Mouse (Mus musculus): ENCODE measurements around the gene Gtf2a2. TPM values are rescaled to one million over a fixed set of nuclear protein-coding genes. Genes with fewer than 3 reads are reported as not detected.

The Gtf2a2 gene
- polyA plus RNA-seq (2011; ENCODE audit: insufficient read depth, insufficient read length, low read depth, missing spikeins), result 111 and 122 TPM in 2 replicates

GRCm38 (mm10) chr9:70012408-70012901, at the start of gene Gtf2a2:
Gene Gtf2a2 (plus strand): TSS chr9:70012550.
- Histone ChIP-seq H3K9me3 (replicated peaks; ENCODE audit: control insufficient read depth, insufficient read depth, low read length, poor library complexity, severe bottlenecking) (no peaks in the 10 kb centered on the region), H3K36me3 (ENCODE audit: control insufficient read depth, insufficient read depth, low read length, poor library complexity, severe bottlenecking) (peaks cover 30% of the 10 kb centered on the region), H3K4me3 (ENCODE audit: low read depth, low read length) (peak within 1 kb of the TSS; percentile 87), H3K27me3 (ENCODE audit: control insufficient read depth, insufficient read depth, low read length, poor library complexity, severe bottlenecking) (no peaks in the 10 kb centered on the region), H3K9ac (ENCODE audit: low read depth, poor library complexity, severe bottlenecking) (peak within 1 kb of the TSS; percentile 94), H3K4me1 (ENCODE audit: control insufficient read depth, insufficient read depth, low read length) (no peaks in the 10 kb centered on the region), H3K27ac (ENCODE audit: insufficient read depth, low read length) (peak within 1 kb of the TSS; percentile 86)
- TF ChIP-seq CTCF (IDR thresholded peaks at IDR 0.05; ENCODE audit: low read depth, low read length) (no peak), EP300 (IDR thresholded peaks at IDR 0.05; ENCODE audit: insufficient read depth, low read depth, low read length) (0 out of 2 replicates have a peak, but pooled peaks have one; percentile 30), POLR2A (IDR thresholded peaks at IDR 0.05; ENCODE audit: insufficient read depth, low read length) (peak; percentile 15)

- H3K4me3 ChIP-seq (ENCODE audit: low read depth, low read length), result no peak overlapping the region
- TF ChIP-seq EP300 (IDR thresholded peaks at IDR 0.05; ENCODE audit: insufficient read depth, low read depth, low read length), result no peak
- no peak for TF ChIP-seq POLR2A (IDR thresholded peaks at IDR 0.05; ENCODE audit: insufficient read depth, low read length)
- no peak for TF ChIP-seq CTCF (IDR thresholded peaks at IDR 0.05; ENCODE audit: low read depth, low read length)
Observed at GRCm38 (mm10) chr9:69964370-69964769, 48.0 kb upstream of the Gtf2a2 start.

GRCm38 (mm10) chr9:69985526-69985925, 26.8 kb upstream of the Gtf2a2 start:
- H3K4me3 ChIP-seq (ENCODE audit: low read depth, low read length), result no peak overlapping the region
- no peak overlapping the region for H3K9ac ChIP-seq (ENCODE audit: low read depth, poor library complexity, severe bottlenecking)
- no peaks in the 10 kb centered on the region for H3K36me3 ChIP-seq (ENCODE audit: control insufficient read depth, insufficient read depth, low read length, poor library complexity, severe bottlenecking)
- H3K4me1 ChIP-seq (ENCODE audit: control insufficient read depth, insufficient read depth, low read length), result no peaks in the 10 kb centered on the region
- H3K27me3 ChIP-seq (ENCODE audit: control insufficient read depth, insufficient read depth, low read length, poor library complexity, severe bottlenecking), result no peaks in the 10 kb centered on the region
- no peak for TF ChIP-seq EP300 (IDR thresholded peaks at IDR 0.05; ENCODE audit: insufficient read depth, low read depth, low read length)
- no peak for TF ChIP-seq CTCF (IDR thresholded peaks at IDR 0.05; ENCODE audit: low read depth, low read length)
- TF ChIP-seq POLR2A (IDR thresholded peaks at IDR 0.05; ENCODE audit: insufficient read depth, low read length), result no peak
- H3K9me3 ChIP-seq (replicated peaks; ENCODE audit: control insufficient read depth, insufficient read depth, low read length, poor library complexity, severe bottlenecking), result no peaks in the 10 kb centered on the region
- H3K27ac ChIP-seq (ENCODE audit: insufficient read depth, low read length), result no peak overlapping the region

More at GRCm38 (mm10) chr9:69964370-69964769, 48.0 kb upstream of the Gtf2a2 start:
- H3K4me1 ChIP-seq (ENCODE audit: control insufficient read depth, insufficient read depth, low read length), result no peaks in the 10 kb centered on the region
- H3K27me3 ChIP-seq (ENCODE audit: control insufficient read depth, insufficient read depth, low read length, poor library complexity, severe bottlenecking), result no peaks in the 10 kb centered on the region
- H3K9me3 ChIP-seq (replicated peaks; ENCODE audit: control insufficient read depth, insufficient read depth, low read length, poor library complexity, severe bottlenecking), result no peaks in the 10 kb centered on the region
- no peak overlapping the region for H3K9ac ChIP-seq (ENCODE audit: low read depth, poor library complexity, severe bottlenecking)
- H3K36me3 ChIP-seq (ENCODE audit: control insufficient read depth, insufficient read depth, low read length, poor library complexity, severe bottlenecking), result no peaks in the 10 kb centered on the region
- H3K27ac ChIP-seq (ENCODE audit: insufficient read depth, low read length), result no peak overlapping the region

- Histone ChIP-seq H3K27me3 (ENCODE audit: control insufficient read depth, insufficient read depth, low read length, poor library complexity, severe bottlenecking) (no peaks in the 10 kb centered on the region), H3K9me3 (replicated peaks; ENCODE audit: control insufficient read depth, insufficient read depth, low read length, poor library complexity, severe bottlenecking) (no peaks in the 10 kb centered on the region), H3K27ac (ENCODE audit: insufficient read depth, low read length) (no peak overlapping the region), H3K4me1 (ENCODE audit: control insufficient read depth, insufficient read depth, low read length) (no peaks in the 10 kb centered on the region), H3K4me3 (ENCODE audit: low read depth, low read length) (no peak overlapping the region), H3K9ac (ENCODE audit: low read depth, poor library complexity, severe bottlenecking) (no peak overlapping the region), H3K36me3 (ENCODE audit: control insufficient read depth, insufficient read depth, low read length, poor library complexity, severe bottlenecking) (no peaks in the 10 kb centered on the region)
- no peak for TF ChIP-seq EP300 (IDR thresholded peaks at IDR 0.05; ENCODE audit: insufficient read depth, low read depth, low read length)
- TF ChIP-seq CTCF (IDR thresholded peaks at IDR 0.05; ENCODE audit: low read depth, low read length), result no peak
- no peak for TF ChIP-seq POLR2A (IDR thresholded peaks at IDR 0.05; ENCODE audit: insufficient read depth, low read length)
Observed at GRCm38 (mm10) chr9:69986063-69986462, 26.3 kb upstream of the Gtf2a2 start.

GRCm38 (mm10) chr9:69986571-69986970, 25.8 kb upstream of the Gtf2a2 start:
- TF ChIP-seq CTCF (IDR thresholded peaks at IDR 0.05; ENCODE audit: low read depth, low read length) (no peak), POLR2A (IDR thresholded peaks at IDR 0.05; ENCODE audit: insufficient read depth, low read length) (no peak), EP300 (IDR thresholded peaks at IDR 0.05; ENCODE audit: insufficient read depth, low read depth, low read length) (no peak)
- Histone ChIP-seq H3K27me3 (ENCODE audit: control insufficient read depth, insufficient read depth, low read length, poor library complexity, severe bottlenecking) (no peaks in the 10 kb centered on the region), H3K9ac (ENCODE audit: low read depth, poor library complexity, severe bottlenecking) (no peak overlapping the region)

GRCm38 (mm10) chr9:69987579-69987978, 24.8 kb upstream of the Gtf2a2 start:
- no peak overlapping the region for H3K27ac ChIP-seq (ENCODE audit: insufficient read depth, low read length)

More at GRCm38 (mm10) chr9:69986571-69986970, 25.8 kb upstream of the Gtf2a2 start:
- Histone ChIP-seq H3K4me1 (ENCODE audit: control insufficient read depth, insufficient read depth, low read length) (no peaks in the 10 kb centered on the region), H3K27ac (ENCODE audit: insufficient read depth, low read length) (no peak overlapping the region), H3K4me3 (ENCODE audit: low read depth, low read length) (no peak overlapping the region), H3K36me3 (ENCODE audit: control insufficient read depth, insufficient read depth, low read length, poor library complexity, severe bottlenecking) (no peaks in the 10 kb centered on the region), H3K9me3 (replicated peaks; ENCODE audit: control insufficient read depth, insufficient read depth, low read length, poor library complexity, severe bottlenecking) (no peaks in the 10 kb centered on the region)

More at GRCm38 (mm10) chr9:69987579-69987978, 24.8 kb upstream of the Gtf2a2 start:
- no peak for TF ChIP-seq EP300 (IDR thresholded peaks at IDR 0.05; ENCODE audit: insufficient read depth, low read depth, low read length)
- no peak for TF ChIP-seq POLR2A (IDR thresholded peaks at IDR 0.05; ENCODE audit: insufficient read depth, low read length)
- no peak for TF ChIP-seq CTCF (IDR thresholded peaks at IDR 0.05; ENCODE audit: low read depth, low read length)
- Histone ChIP-seq H3K9me3 (replicated peaks; ENCODE audit: control insufficient read depth, insufficient read depth, low read length, poor library complexity, severe bottlenecking) (no peaks in the 10 kb centered on the region), H3K27me3 (ENCODE audit: control insufficient read depth, insufficient read depth, low read length, poor library complexity, severe bottlenecking) (no peaks in the 10 kb centered on the region), H3K9ac (ENCODE audit: low read depth, poor library complexity, severe bottlenecking) (no peak overlapping the region), H3K36me3 (ENCODE audit: control insufficient read depth, insufficient read depth, low read length, poor library complexity, severe bottlenecking) (0 out of 2 replicates have a peak, but pooled peaks cover 4% of the 10 kb centered on the region), H3K4me3 (ENCODE audit: low read depth, low read length) (no peak overlapping the region), H3K4me1 (ENCODE audit: control insufficient read depth, insufficient read depth, low read length) (no peaks in the 10 kb centered on the region)

Measured in ES-Bruce4 (cell line).